Mouse (Mus musculus): ENCODE data around the gene Cxcl2.

- TF ChIP-seq CTCF (IDR thresholded peaks at IDR 0.05; ENCODE audit: low read depth, low read length) (no peak), POLR2A (IDR thresholded peaks at IDR 0.05; ENCODE audit: borderline replicate concordance, low read depth, low read length) (no peak)
Observed at GRCm38 (mm10) chr5:90879307-90880014, 24.2 kb upstream of the Cxcl2 start.

Data from bone marrow macrophage, adult 2 months (primary cell).